Comparison of ENCODE assay signal across 24 mouse cellular contexts in genomic region chr1:127609814-127610213, GRCm38 (mm10).
A peak's percentile ranks its signal among the peaks of the same experiment; 100 is the strongest.
DNase-seq lines count a peak whose midpoint lies in the region; ATAC-seq lines count a peak whose summit lies in the region.
"Had no signal": no experiment of that assay in that cellular context is flagged by ENCODE, and none has a peak within 500 bp of the region (broad histone marks: within the 10 kb centered on the region; RNA-seq: fewer than 3 reads in every experiment).

No protein-coding gene starts in this region.

- 52% methylated on average over 2 of the region's 2 CpGs for whole genome bisulfite sequencing in heart, embryonic 12.5 days
- WGBS in lung, embryonic 15.5 days, result 38% methylated on average over 2 of the region's 2 CpGs
- WGBS in midbrain, embryonic 14.5 days, result 91% methylated on average over 2 of the region's 2 CpGs

- H3K36me3 ChIP-seq in heart, embryonic 12.5 days, result no peaks in the 10 kb centered on the region
- no peaks in the 10 kb centered on the region for H3K36me3 ChIP-seq in lung, embryonic 15.5 days
- no peaks in the 10 kb centered on the region for H3K36me3 ChIP-seq in midbrain, embryonic 14.5 days (ENCODE audit: control insufficient read depth, insufficient read depth, low read length)
- H3K36me3 ChIP-seq: embryonic facial prominence, embryonic 12.5 days; embryonic facial prominence, embryonic 15.5 days; heart, embryonic 15.5 days; hindbrain, embryonic 10.5 days; hindbrain, embryonic 13.5 days had no signal

- DNase-seq in heart, postnatal 4 days, result no peak
- no peak for DNase-seq in lung, adult 18-20 months
- peak; percentile 40 for DNase-seq in lung, postnatal 10 days
- DNase-seq in lung, postnatal 4 days, result no peak
- no peak for DNase-seq in midbrain, embryonic 14.5 days
- DNase-seq: adrenal gland, adult 2 months; adrenal gland, postnatal 14 days; cerebellum, adult 11 months; cerebellum, adult 2 months; cerebellum, adult 9-11 months; cerebellum, postnatal 25 days; gastrocnemius, postnatal 25 days; heart, postnatal 14 days had no signal

- no peak for ATAC-seq in heart, embryonic 12.5 days (ENCODE audit: insufficient number of reproducible peaks, low FRiP score)
- peak; percentile 90 for ATAC-seq in lung, embryonic 15.5 days (ENCODE audit: borderline replicate concordance, extremely low read depth, low FRiP score, low TSS enrichment)
- ATAC-seq in megakaryocyte progenitor cell, adult 5-6 weeks (replicated peaks; ENCODE audit: poor library complexity), result peak; percentile 38
- ATAC-seq in midbrain, embryonic 14.5 days (ENCODE audit: low FRiP score, low TSS enrichment), result no peak
- ATAC-seq: CD4-positive, CD25-positive, alpha-beta regulatory T cell, adult 4 months; forebrain, embryonic 14.5 days; hindbrain, embryonic 16.5 days had no signal

- no peak overlapping the region for H3K4me3 ChIP-seq in heart, embryonic 12.5 days
- no peak overlapping the region for H3K4me3 ChIP-seq in lung, embryonic 15.5 days
- no peak overlapping the region for H3K4me3 ChIP-seq in midbrain, embryonic 14.5 days (replicated peaks; ENCODE audit: low read depth, low read length)
- H3K4me3 ChIP-seq: embryonic facial prominence, embryonic 12.5 days; embryonic facial prominence, embryonic 15.5 days; heart, embryonic 15.5 days; hindbrain, embryonic 10.5 days; hindbrain, embryonic 13.5 days had no signal

- H3K9me3 ChIP-seq in heart, embryonic 12.5 days (replicated peaks), result no peaks in the 10 kb centered on the region
- H3K9me3 ChIP-seq in lung, embryonic 15.5 days, result no peaks in the 10 kb centered on the region
- H3K9me3 ChIP-seq in midbrain, embryonic 14.5 days (ENCODE audit: control insufficient read depth, low read length), result no peaks in the 10 kb centered on the region
- H3K9me3 ChIP-seq: embryonic facial prominence, embryonic 12.5 days; embryonic facial prominence, embryonic 15.5 days; heart, embryonic 15.5 days; hindbrain, embryonic 10.5 days; hindbrain, embryonic 13.5 days had no signal

- H3K27ac ChIP-seq in heart, embryonic 12.5 days (ENCODE audit: poor library complexity, severe bottlenecking), result peak overlapping the region; percentile 57; the same call in 1 of the 2 replicates
- H3K27ac ChIP-seq in lung, embryonic 15.5 days, result no peak overlapping the region
- no peak overlapping the region for H3K27ac ChIP-seq in midbrain, embryonic 14.5 days (replicated peaks; ENCODE audit: low read depth, low read length)
- H3K27ac ChIP-seq: embryonic facial prominence, embryonic 12.5 days; embryonic facial prominence, embryonic 15.5 days; heart, embryonic 15.5 days; hindbrain, embryonic 10.5 days; hindbrain, embryonic 13.5 days had no signal

- H3K4me1 ChIP-seq in heart, embryonic 12.5 days (replicated peaks), result peaks cover 12% of the 10 kb centered on the region
- peaks cover 17% of the 10 kb centered on the region; the same call in 1 of the 2 replicates for H3K4me1 ChIP-seq in lung, embryonic 15.5 days
- H3K4me1 ChIP-seq in midbrain, embryonic 14.5 days (ENCODE audit: control insufficient read depth, insufficient read depth, low read length), result 0 out of 2 replicates have a peak, but pooled peaks cover 4% of the 10 kb centered on the region
- H3K4me1 ChIP-seq: embryonic facial prominence, embryonic 12.5 days; embryonic facial prominence, embryonic 15.5 days had no signal

- no peak overlapping the region for H3K9ac ChIP-seq in heart, embryonic 12.5 days
- no peak overlapping the region for H3K9ac ChIP-seq in lung, embryonic 15.5 days
- no peak overlapping the region for H3K9ac ChIP-seq in midbrain, embryonic 14.5 days (replicated peaks; ENCODE audit: low read length)
- H3K9ac ChIP-seq: embryonic facial prominence, embryonic 12.5 days; embryonic facial prominence, embryonic 15.5 days; heart, embryonic 15.5 days; hindbrain, embryonic 13.5 days had no signal

- H3K4me2 ChIP-seq in heart, embryonic 12.5 days, result no peak overlapping the region
- no peak overlapping the region for H3K4me2 ChIP-seq in lung, embryonic 15.5 days
- H3K4me2 ChIP-seq in midbrain, embryonic 14.5 days (ENCODE audit: low read length), result no peak overlapping the region
- H3K4me2 ChIP-seq: embryonic facial prominence, embryonic 12.5 days; embryonic facial prominence, embryonic 15.5 days; heart, embryonic 15.5 days; hindbrain, embryonic 13.5 days had no signal

- H3K27me3 ChIP-seq in heart, embryonic 12.5 days (replicated peaks), result no peaks in the 10 kb centered on the region
- H3K27me3 ChIP-seq in lung, embryonic 15.5 days, result peaks cover 3% of the 10 kb centered on the region; the same call in 1 of the 2 replicates
- no peaks in the 10 kb centered on the region for H3K27me3 ChIP-seq in midbrain, embryonic 14.5 days (ENCODE audit: control insufficient read depth, insufficient read depth, low read length)
- H3K27me3 ChIP-seq: embryonic facial prominence, embryonic 12.5 days; embryonic facial prominence, embryonic 15.5 days; heart, embryonic 15.5 days; hindbrain, embryonic 13.5 days had no signal

Comparison
In these comparisons a context has a peak if more than half of its experiments do, and no peak if none do; other contexts are left out.
1. ATAC-seq: peak in lung, embryonic 15.5 days (single experiment) and megakaryocyte progenitor cell, adult 5-6 weeks (single experiment); none in heart, embryonic 12.5 days (single experiment) and midbrain, embryonic 14.5 days (single experiment).